Mouse (Mus musculus) testis, adult 2 months (tissue): ENCODE results near the gene Tmem35b.

Experiments
- CTCF ChIP-seq: fragments of 200-500 bp; IDR thresholded peaks from 2 replicates; pipeline ENCODE4 v1.5.1; 2012; ENCODE audit warnings: low read depth, mild to moderate bottlenecking, inconsistent platforms, low read length, moderate library complexity; ENCODE audit not compliant: control insufficient read depth, insufficient read depth, insufficient replicate concordance
- POLR2A ChIP-seq: fragments of 200-500 bp; IDR thresholded peaks from 2 replicates; pipeline ENCODE4 v1.6.1; 2012; ENCODE audit warnings: low read depth, mild to moderate bottlenecking, inconsistent platforms, low read length, moderate library complexity; ENCODE audit not compliant: control insufficient read depth

DNA sequence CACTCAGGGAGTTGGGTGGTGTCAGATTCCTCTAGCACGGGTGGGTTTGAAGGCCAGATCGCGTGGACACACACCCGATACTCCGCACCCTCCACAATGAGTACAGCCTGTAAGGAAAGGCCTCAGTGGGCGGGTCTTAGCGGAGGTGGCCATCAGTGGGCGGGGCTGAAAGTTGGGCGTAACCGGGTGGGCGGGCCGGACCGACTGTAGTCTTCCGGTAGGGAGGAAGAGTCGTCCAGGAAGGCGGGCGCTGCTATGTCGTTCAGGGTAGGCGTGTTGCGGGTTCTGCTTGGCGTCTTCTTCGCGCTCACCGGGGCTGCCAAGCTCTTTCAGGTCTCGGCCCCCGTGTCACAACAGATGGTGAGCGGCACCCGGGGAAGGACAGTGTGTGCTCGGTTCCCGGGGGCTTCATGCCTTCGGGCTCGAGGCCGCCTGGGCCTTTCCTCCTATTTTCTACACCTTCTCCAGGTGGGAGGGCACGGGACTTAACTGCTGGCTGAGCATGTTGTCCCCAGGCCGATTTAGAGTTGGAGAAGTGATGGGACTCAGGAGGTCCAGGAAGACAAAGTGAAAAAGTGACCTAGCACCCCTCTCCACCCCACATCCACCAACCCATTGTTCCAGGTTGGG lies 2.5 kb downstream of the Tmem35b start:
- peak; percentile 64 for TF ChIP-seq POLR2A
- TF ChIP-seq CTCF: no peak
